Mouse (Mus musculus) liver, embryonic 16.5 days (tissue): Measurements from ENCODE around the gene Kcnj9. TPM values are rescaled to one million over a fixed set of nuclear protein-coding genes. Genes with fewer than 3 reads are reported as not detected.

Experiments used
- ATAC-seq: fragments of 200-750 bp; cut with Nextera tagmentation; 2 replicates; pipeline ENCODE4 v1.8.0; 2017; ENCODE audit warnings: low read depth, mild to moderate bottlenecking, moderate number of reproducible peaks, moderate library complexity
- H3K27ac ChIP-seq: fragments of 300-500 bp; sonication (generic); 2 replicates; pipeline ENCODE4 v1.5.1; 2014; ENCODE audit warnings: mild to moderate bottlenecking, low read length
- H3K27me3 ChIP-seq: fragments of 300-500 bp; sonication (generic); 2 replicates; pipeline ENCODE4 v1.6.1; 2014; ENCODE audit warnings: low read depth, low read length, mixed read lengths; ENCODE audit not compliant: control insufficient read depth, insufficient read depth
- H3K36me3 ChIP-seq: fragments of 300-500 bp; sonication (generic); 2 replicates; pipeline ENCODE4 v1.6.1; 2014; ENCODE audit warnings: mild to moderate bottlenecking; ENCODE audit not compliant: control insufficient read depth, insufficient read depth
- H3K4me1 ChIP-seq: fragments of 300-500 bp; sonication (generic); 2 replicates; pipeline ENCODE4 v1.6.1; 2014; ENCODE audit warnings: low read depth, low read length, mixed read lengths; ENCODE audit not compliant: control insufficient read depth
- H3K4me2 ChIP-seq: fragments of 300-500 bp; sonication (generic); 2 replicates; pipeline ENCODE4 v1.6.1; 2014; ENCODE audit warnings: low read depth, low read length, mixed read lengths
- H3K4me3 ChIP-seq: fragments of 300-500 bp; sonication (generic); 2 replicates; pipeline ENCODE4 v1.5.1; 2014; ENCODE audit warnings: low read depth, mild to moderate bottlenecking, low read length
- H3K9ac ChIP-seq: fragments of 300-500 bp; sonication (generic); 2 replicates; pipeline ENCODE4 v1.6.1; 2014; ENCODE audit warnings: low read depth, low read length
- H3K9me3 ChIP-seq: fragments of 300-500 bp; sonication (generic); replicated peaks from 2 replicates; pipeline ENCODE4 v1.6.1; 2016; ENCODE audit warnings: low read length; ENCODE audit not compliant: control insufficient read depth
- WGBS: fragments of 180-500 bp; shearing (Covaris S2); extraction: QIAGEN DNeasy Blood & Tissue Kit; methylation state at CpG from one replicate; pipeline ENCODE4 v1.1.7; 2014; ENCODE audit not compliant: insufficient replicate concordance; 5-methylcytosine and 5-hydroxymethylcytosine counted together
- polyA plus RNA-seq: library from polyadenylated mRNA; unstranded; fragments of >200 nt; fragmentation: Nextera tagmentation; extraction: Ambion mirVana; gene quantifications from 2 replicates; pipeline ENCODE4 v1.2.1, GENCODE M21; 2015

Gene Kcnj9
- polyA plus RNA-seq, result 0.04 and 0.09 TPM in 2 replicates

GRCm38 (mm10) chr1:172329131-172329530 lies at the start of gene Kcnj9:
Gene Kcnj9, minus strand, starts transcription at chr1:172329318.
- Histone ChIP-seq H3K36me3 (no peaks in the 10 kb centered on the region), H3K4me2 (no peak within 1 kb of the TSS), H3K27me3 (peaks cover 48% of the 10 kb centered on the region), H3K4me3 (no peak within 1 kb of the TSS), H3K9ac (no peak within 1 kb of the TSS), H3K27ac (no peak within 1 kb of the TSS), H3K4me1 (no peaks in the 10 kb centered on the region; the same call in 1 of the 2 replicates), H3K9me3 (no peaks in the 10 kb centered on the region)
- no peak for ATAC-seq
- WGBS, result 38% methylated on average over 9 of the region's 9 CpGs

GRCm38 (mm10) chr1:172376758-172377458 lies 47.8 kb upstream of the Kcnj9 start:
- Histone ChIP-seq H3K27ac (peak overlapping the region; percentile 66), H3K4me3 (peak overlapping the region; percentile 98), H3K36me3 (no peaks in the 10 kb centered on the region), H3K27me3 (no peaks in the 10 kb centered on the region), H3K9ac (peak overlapping the region; percentile 90), H3K9me3 (no peaks in the 10 kb centered on the region), H3K4me2 (peak overlapping the region; percentile 95), H3K4me1 (peaks cover 17% of the 10 kb centered on the region)
- peak; percentile 33 for ATAC-seq
- under 1% methylated on average over 62 of the region's 62 CpGs for WGBS

- under 1% methylated on average over 39 of the region's 39 CpGs for WGBS
- peak within 1 kb of the TSS; percentile 95 for H3K4me2 ChIP-seq
- H3K27me3 ChIP-seq, result no peaks in the 10 kb centered on the region
- H3K4me1 ChIP-seq, result peaks cover 17% of the 10 kb centered on the region
- ATAC-seq, result peak; percentile 99
- H3K9me3 ChIP-seq, result no peaks in the 10 kb centered on the region
- no peaks in the 10 kb centered on the region for H3K36me3 ChIP-seq
- H3K27ac ChIP-seq, result peak within 1 kb of the TSS; percentile 90
- H3K4me3 ChIP-seq, result peak within 1 kb of the TSS; percentile 98
- peak within 1 kb of the TSS; percentile 90 for H3K9ac ChIP-seq
Measured at GRCm38 (mm10) chr1:172376198-172376667, 47.1 kb upstream of the Kcnj9 start, which contains the start of gene Pigm. Gene Pigm, plus strand, starts transcription at chr1:172376546.

GRCm38 (mm10) chr1:172368768-172369418 lies 39.8 kb upstream of the Kcnj9 start:
- Histone ChIP-seq H3K36me3 (no peaks in the 10 kb centered on the region), H3K9ac (no peak overlapping the region), H3K9me3 (no peaks in the 10 kb centered on the region), H3K4me1 (peaks cover 8% of the 10 kb centered on the region), H3K27me3 (no peaks in the 10 kb centered on the region; the same call in 1 of the 2 replicates), H3K4me2 (peak overlapping the region; percentile 44), H3K4me3 (peak overlapping the region; percentile 19; the same call in 1 of the 2 replicates), H3K27ac (no peak overlapping the region)
- 0 out of 2 replicates have a peak, but pooled peaks have one; percentile 28 for ATAC-seq
- 30% methylated on average over 23 of the region's 23 CpGs for WGBS

GRCm38 (mm10) chr1:172364684-172365083 lies 35.6 kb upstream of the Kcnj9 start:
- Histone ChIP-seq H3K27ac (no peak overlapping the region), H3K9me3 (no peaks in the 10 kb centered on the region), H3K4me3 (0 out of 2 replicates have a peak overlapping the region, but pooled peaks have one; percentile 16), H3K27me3 (no peaks in the 10 kb centered on the region; the same call in 1 of the 2 replicates), H3K4me1 (peaks cover 8% of the 10 kb centered on the region), H3K4me2 (peak overlapping the region; percentile 45), H3K9ac (no peak overlapping the region), H3K36me3 (no peaks in the 10 kb centered on the region)
- peak; percentile 43 for ATAC-seq
- 4% methylated on average over 6 of the region's 6 CpGs for WGBS

- no peak overlapping the region for H3K4me3 ChIP-seq
- H3K4me2 ChIP-seq, result no peak overlapping the region
- H3K4me1 ChIP-seq, result no peaks in the 10 kb centered on the region
- 0 out of 2 replicates have a peak, but pooled peaks cover 3% of the 10 kb centered on the region for H3K27me3 ChIP-seq
- no peak overlapping the region for H3K27ac ChIP-seq
- H3K9ac ChIP-seq, result no peak overlapping the region
- ATAC-seq, result no peak
- no peaks in the 10 kb centered on the region for H3K9me3 ChIP-seq
- no peaks in the 10 kb centered on the region for H3K36me3 ChIP-seq
- WGBS, result 61% methylated on average over 10 of the region's 10 CpGs
Measured at GRCm38 (mm10) chr1:172358341-172358740, 29.2 kb upstream of the Kcnj9 start.

- 0% methylated on average over 1 of the region's 1 CpGs for WGBS
- Histone ChIP-seq H3K27ac (no peak overlapping the region), H3K9ac (no peak overlapping the region), H3K9me3 (no peaks in the 10 kb centered on the region), H3K4me3 (no peak overlapping the region), H3K27me3 (peaks cover 3% of the 10 kb centered on the region; the same call in 1 of the 2 replicates), H3K36me3 (no peaks in the 10 kb centered on the region), H3K4me2 (no peak overlapping the region), H3K4me1 (no peaks in the 10 kb centered on the region)
- no peak for ATAC-seq
Measured at GRCm38 (mm10) chr1:172357550-172357949, 28.4 kb upstream of the Kcnj9 start.

- H3K4me3 ChIP-seq, result no peak overlapping the region
- no peak overlapping the region for H3K27ac ChIP-seq
- H3K27me3 ChIP-seq, result peaks cover 3% of the 10 kb centered on the region; the same call in 1 of the 2 replicates
- 52% methylated on average over 3 of the region's 3 CpGs for WGBS
- no peak overlapping the region for H3K4me2 ChIP-seq
- H3K4me1 ChIP-seq, result no peaks in the 10 kb centered on the region; the same call in 1 of the 2 replicates
- no peaks in the 10 kb centered on the region for H3K36me3 ChIP-seq
- no peak overlapping the region for H3K9ac ChIP-seq
- no peak for ATAC-seq
- H3K9me3 ChIP-seq, result no peaks in the 10 kb centered on the region
Measured at GRCm38 (mm10) chr1:172355336-172355735, 26.2 kb upstream of the Kcnj9 start.
